8 mouse cellular contexts compared by ENCODE assay signal in the genomic region with DNA sequence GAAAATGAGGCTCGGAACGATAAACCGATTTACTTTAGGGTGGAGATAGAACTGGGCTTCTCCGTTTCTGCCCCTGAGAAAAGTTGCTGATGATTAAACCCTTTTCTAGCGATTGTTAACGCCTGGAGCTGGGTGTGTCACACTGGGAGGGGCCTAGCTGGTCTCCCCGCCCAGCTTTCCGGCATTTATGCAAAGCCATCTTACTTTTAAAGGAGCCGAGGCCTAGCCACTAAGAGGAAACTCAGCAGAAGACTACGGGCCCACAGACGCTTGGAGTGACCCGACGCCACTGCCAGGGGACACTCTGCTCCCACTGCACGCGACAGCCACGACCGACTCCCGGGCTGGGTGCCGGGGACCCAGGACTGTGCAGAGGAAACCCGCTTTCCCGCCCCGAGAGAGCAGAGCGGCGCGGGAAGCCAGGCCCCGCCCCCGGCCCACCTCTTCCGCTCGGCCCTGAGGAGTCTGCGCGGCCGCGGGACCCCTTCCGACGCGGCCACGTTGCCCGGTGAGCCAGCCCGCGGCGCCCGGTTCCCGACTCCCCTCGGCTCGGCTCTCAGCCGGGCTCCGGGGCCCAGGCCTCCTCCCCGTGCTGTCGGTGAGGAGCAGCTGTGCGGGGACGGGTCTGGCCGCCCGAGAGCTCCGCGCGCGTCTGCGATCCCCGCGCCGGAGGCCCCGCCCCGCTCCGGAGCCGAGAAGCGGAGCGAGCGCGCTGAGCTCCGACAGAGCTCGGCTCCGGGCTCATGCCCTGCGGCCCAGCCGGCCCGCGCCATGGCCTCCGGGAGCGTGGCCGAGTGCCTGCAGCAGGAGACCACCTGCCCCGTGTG. TPM values are rescaled to one million over a fixed set of nuclear protein-coding genes. Genes with fewer than 3 reads are reported as not detected.
DNase-seq lines count a peak whose midpoint lies in the region.

No protein-coding gene starts in this region.

- H3K27me3 ChIP-seq in hindbrain, embryonic 10.5 days (ENCODE audit: insufficient read depth, poor library complexity, severe bottlenecking), result no peaks in the 10 kb centered on the region

- peaks cover 33% of the 10 kb centered on the region for H3K36me3 ChIP-seq in hindbrain, embryonic 10.5 days

- under 1% methylated on average over 80 of the region's 80 CpGs for whole genome bisulfite sequencing in hindbrain, embryonic 10.5 days

- peak overlapping the region; percentile 99 for H3K4me3 ChIP-seq in hindbrain, embryonic 10.5 days

- peak overlapping the region; percentile 97 for H3K27ac ChIP-seq in hindbrain, embryonic 10.5 days

- no peaks in the 10 kb centered on the region for H3K9me3 ChIP-seq in hindbrain, embryonic 10.5 days

- peaks cover 34% of the 10 kb centered on the region for H3K4me1 ChIP-seq in hindbrain, embryonic 10.5 days (replicated peaks)

- peak; percentile 80 for DNase-seq in MN1 (ENCODE audit: low spot score)
- DNase-seq in cerebellum, adult 8-10 months, result peak; percentile 83
- DNase-seq in forelimb bud, embryonic 11.5 days (ENCODE audit: low read depth, low spot score), result peak; percentile 82
- DNase-seq in hindbrain, embryonic 10.5 days (ENCODE audit: low spot score), result peak; percentile 90
- DNase-seq in layer of hippocampus, postnatal 14 days (ENCODE audit: low spot score in 2 of 2), result peak; percentile 90 to 93
- peak; percentile 93 for DNase-seq in lung, postnatal 10 days
- peak; percentile 68 for DNase-seq in ovary, postnatal 14 days (ENCODE audit: low spot score)
- peak; percentile 88 for DNase-seq in thymus, postnatal 14 days

RNA-seq across cellular contexts. Expression of a gene that starts 0.7 kb away (rescaled TPM):
- polyA plus RNA-seq in hindbrain, embryonic 10.5 days (2016; fragmentation: Nextera tagmentation; extraction: Ambion mirVana), result 157 and 163 TPM in 2 replicates
- 10 to 100 TPM; 35.5 to 40.3 TPM for total RNA-seq in layer of hippocampus, postnatal 14 days (2021)

RNA-seq across cellular contexts. Expression of a gene that starts 34.3 kb away (rescaled TPM):
- polyA plus RNA-seq in hindbrain, embryonic 10.5 days (2016; fragmentation: Nextera tagmentation; extraction: Ambion mirVana), result not detected in 2 replicates
- total RNA-seq in layer of hippocampus, postnatal 14 days (2021), result not detected

RNA-seq across cellular contexts. Expression of a gene that starts 50.5 kb away (rescaled TPM):
- polyA plus RNA-seq in hindbrain, embryonic 10.5 days (2016; fragmentation: Nextera tagmentation; extraction: Ambion mirVana), result not detected in 2 replicates
- total RNA-seq in layer of hippocampus, postnatal 14 days (2021), result not detected

Comparison
In these comparisons a context has a peak if more than half of its experiments do, and no peak if none do; other contexts are left out.
1. Peak in every context shown above with its lines: DNase-seq, H3K4me3 ChIP-seq and H3K27ac ChIP-seq.